Mouse (Mus musculus) spleen, adult 2 months (tissue): ENCODE results near the gene Lgr5. TPM values are rescaled to one million over a fixed set of nuclear protein-coding genes. Genes with fewer than 3 reads are reported as not detected.

Experiments
- DNase-seq, 2 experiments: peaks; one replicate each; pipeline versions ENCODE4 v3.0.0 to v3.0.0-alpha.2; 2012 to 2021; ENCODE audit warnings: low spot score in 2 of 2, low read depth in 1 of 2
- H3K27ac ChIP-seq: fragments of 200-500 bp; 2 replicates; pipeline ENCODE4 v1.5.1; 2012; ENCODE audit warnings: low read length, inconsistent platforms; ENCODE audit not compliant: insufficient read depth
- H3K27me3 ChIP-seq: fragments of 200-500 bp; 2 replicates; pipeline ENCODE4 v1.6.1; 2012; ENCODE audit warnings: mild to moderate bottlenecking, moderate library complexity, low read length, inconsistent platforms; ENCODE audit not compliant: control insufficient read depth, insufficient read depth
- H3K36me3 ChIP-seq: fragments of 200-500 bp; 2 replicates; pipeline ENCODE4 v1.6.1; 2012; ENCODE audit warnings: mild to moderate bottlenecking, low read length, inconsistent platforms; ENCODE audit not compliant: control insufficient read depth, insufficient read depth
- H3K4me1 ChIP-seq: fragments of 200-500 bp; 2 replicates; pipeline ENCODE4 v1.6.1; 2011; ENCODE audit warnings: inconsistent platforms; ENCODE audit not compliant: control insufficient read depth, insufficient read depth, insufficient read length
- H3K4me3 ChIP-seq: fragments of 200-500 bp; 2 replicates; pipeline ENCODE4 v1.5.1; 2011; ENCODE audit warnings: mild to moderate bottlenecking, inconsistent platforms; ENCODE audit not compliant: insufficient read depth, insufficient read length; ENCODE audit errors: extremely low read depth
- CTCF ChIP-seq: fragments of 200-500 bp; IDR thresholded peaks from 2 replicates; pipeline ENCODE4 v1.5.1; 2011; ENCODE audit warnings: mild to moderate bottlenecking, inconsistent platforms; ENCODE audit not compliant: insufficient read depth, insufficient read length, insufficient replicate concordance; ENCODE audit errors: extremely low read depth
- POLR2A ChIP-seq: fragments of 200-500 bp; IDR thresholded peaks from 2 replicates; pipeline ENCODE4 v1.6.1; 2011; ENCODE audit warnings: low read depth, low read length, inconsistent platforms
- WGBS: fragments of 180-500 bp; shearing (Covaris S2); methylation state at CpG from one replicate; pipeline ENCODE4 v1.1.7; 2018; 5-methylcytosine and 5-hydroxymethylcytosine counted together
- polyA plus RNA-seq: library from polyadenylated mRNA; depleted of rRNA; stranded (reverse); fragments of >200 nt; gene quantifications from 2 replicates; pipeline ENCODE4 v1.2.3, GENCODE M21; 2012

The Lgr5 gene
- polyA plus RNA-seq, 1 experiment, result 0.12 TPM

DNA sequence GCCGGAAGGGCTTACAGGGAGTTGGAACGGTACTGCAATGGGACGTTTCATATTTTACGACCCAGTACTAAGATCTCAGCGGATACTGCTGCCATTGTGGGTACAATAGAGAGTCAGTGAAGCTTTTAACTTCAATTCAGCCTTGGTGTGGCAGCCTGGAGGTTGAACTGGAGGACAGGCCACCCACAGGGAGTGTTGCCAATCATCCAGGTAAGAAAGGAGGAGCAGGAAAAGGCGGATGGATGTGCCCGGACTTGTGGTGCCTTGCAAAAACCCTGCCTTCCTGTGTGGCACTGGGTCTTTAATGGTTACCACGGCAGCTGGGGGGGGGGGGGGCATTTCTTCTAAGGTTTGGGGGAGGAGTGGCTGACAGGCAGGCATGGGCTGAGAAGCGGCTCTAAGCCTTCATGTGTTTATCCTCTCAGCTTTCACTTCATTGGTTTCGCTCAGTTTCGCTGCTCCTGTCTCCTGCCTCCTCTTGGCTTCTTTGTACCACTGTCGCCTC lies 30.8 kb downstream of the Lgr5 start:
- no peaks in the 10 kb centered on the region for H3K4me1 ChIP-seq
- no peaks in the 10 kb centered on the region for H3K36me3 ChIP-seq
- 70% methylated on average over 12 of the region's 12 CpGs for WGBS
- no peaks in the 10 kb centered on the region for H3K27me3 ChIP-seq
- no peak for DNase-seq
- H3K4me3 ChIP-seq, result no peak overlapping the region
- no peak overlapping the region for H3K27ac ChIP-seq
- no peak for TF ChIP-seq CTCF
- TF ChIP-seq POLR2A, result no peak

DNA sequence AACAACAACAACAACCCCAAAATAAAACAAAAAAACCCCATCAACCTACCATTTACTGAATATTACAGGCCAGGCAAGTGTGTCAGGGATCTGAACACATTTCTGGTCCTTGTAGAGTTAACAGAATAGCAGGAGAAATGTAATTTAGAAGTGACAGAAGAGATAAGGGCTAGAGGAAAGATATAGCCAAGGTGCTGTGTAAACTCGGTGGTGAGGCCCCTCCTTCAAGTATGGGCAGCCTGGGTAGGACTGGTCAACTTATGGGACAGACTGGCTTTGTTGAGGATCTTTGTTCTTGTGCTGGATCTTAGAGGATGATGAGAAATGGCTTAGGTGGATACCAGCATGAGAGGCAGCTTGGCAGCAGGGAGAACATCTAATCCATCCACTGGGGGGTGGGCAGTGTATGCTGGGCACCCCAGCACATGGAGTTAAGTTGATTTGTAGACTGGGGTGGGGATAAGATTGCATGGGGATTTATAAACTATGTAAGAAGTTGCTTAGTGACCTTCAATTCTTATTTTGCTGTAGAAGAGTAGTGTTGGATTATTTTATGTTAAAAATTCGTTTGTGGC lies 32.3 kb downstream of the Lgr5 start:
- no peaks in the 10 kb centered on the region for H3K27me3 ChIP-seq
- TF ChIP-seq POLR2A (no peak), CTCF (no peak)
- H3K4me1 ChIP-seq, result no peaks in the 10 kb centered on the region
- 58% methylated on average over 2 of the region's 2 CpGs for WGBS
- no peak overlapping the region for H3K4me3 ChIP-seq
- no peak overlapping the region for H3K27ac ChIP-seq
- DNase-seq, result no peak
- no peaks in the 10 kb centered on the region for H3K36me3 ChIP-seq

DNA sequence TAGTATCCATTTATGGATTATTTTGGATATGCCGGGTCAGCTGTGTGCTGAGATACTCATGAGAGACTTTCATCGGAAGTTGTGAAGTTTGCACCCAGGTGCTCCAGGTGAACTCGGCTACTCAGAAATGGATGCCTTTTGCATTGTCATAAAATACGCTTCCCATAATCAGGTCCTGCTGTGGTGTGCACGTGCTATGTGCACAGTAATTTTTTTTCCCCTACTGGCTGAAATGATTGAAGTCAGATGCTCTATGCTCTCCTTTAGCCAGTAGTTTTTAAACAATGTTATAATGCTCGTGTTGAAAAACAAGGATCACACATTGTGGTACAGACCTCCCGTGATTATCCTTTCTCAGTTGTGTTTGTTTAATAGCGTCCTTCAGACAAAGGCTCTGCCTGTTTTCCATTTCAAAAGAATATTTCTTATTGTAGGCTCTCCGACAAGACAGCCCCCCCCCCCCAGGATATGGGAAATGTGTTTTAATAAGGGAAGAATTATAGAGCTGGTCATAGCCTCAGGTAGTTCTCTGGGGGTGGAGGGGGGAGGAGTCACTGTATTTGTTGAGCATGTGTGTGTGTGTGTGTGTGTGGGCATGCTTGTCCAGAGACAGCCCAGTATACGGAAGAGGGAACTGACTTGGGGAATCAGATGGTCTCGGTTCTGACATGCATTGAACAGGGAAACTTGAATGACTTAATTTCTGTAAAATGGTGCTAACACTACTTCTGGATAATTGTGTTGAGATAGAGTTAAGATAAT lies 34.0 kb downstream of the Lgr5 start:
- H3K36me3 ChIP-seq, result no peaks in the 10 kb centered on the region
- H3K4me3 ChIP-seq, result no peak overlapping the region
- no peaks in the 10 kb centered on the region for H3K4me1 ChIP-seq
- 90% methylated on average over 11 of the region's 11 CpGs for WGBS
- no peaks in the 10 kb centered on the region for H3K27me3 ChIP-seq
- TF ChIP-seq CTCF (no peak), POLR2A (no peak)
- no peak for DNase-seq
- H3K27ac ChIP-seq, result no peak overlapping the region

DNA sequence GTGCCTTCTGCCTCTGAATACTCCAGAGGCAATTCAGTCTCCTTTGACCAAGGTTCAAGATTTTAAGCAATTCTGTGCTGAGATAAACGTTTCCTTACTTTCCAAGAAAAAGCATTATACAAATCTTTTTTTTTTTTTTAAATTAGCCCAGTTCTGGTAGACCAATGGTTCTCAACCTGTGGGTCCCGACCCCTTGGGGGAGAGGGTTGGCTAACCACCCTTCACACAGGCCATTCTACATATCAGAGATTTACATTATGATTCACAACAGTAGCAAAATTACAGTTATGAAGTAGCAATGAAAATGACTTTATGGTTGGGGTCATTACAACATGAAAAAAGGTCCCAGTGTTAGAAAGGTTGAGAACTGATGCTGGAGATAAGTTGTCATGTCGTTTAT lies 36.5 kb downstream of the Lgr5 start:
- TF ChIP-seq CTCF (no peak), POLR2A (no peak)
- no peaks in the 10 kb centered on the region for H3K36me3 ChIP-seq
- H3K4me3 ChIP-seq, result no peak overlapping the region
- no peaks in the 10 kb centered on the region for H3K27me3 ChIP-seq
- 75% methylated on average over 3 of the region's 3 CpGs for WGBS
- no peak overlapping the region for H3K27ac ChIP-seq
- no peaks in the 10 kb centered on the region for H3K4me1 ChIP-seq
- DNase-seq, result no peak

DNA sequence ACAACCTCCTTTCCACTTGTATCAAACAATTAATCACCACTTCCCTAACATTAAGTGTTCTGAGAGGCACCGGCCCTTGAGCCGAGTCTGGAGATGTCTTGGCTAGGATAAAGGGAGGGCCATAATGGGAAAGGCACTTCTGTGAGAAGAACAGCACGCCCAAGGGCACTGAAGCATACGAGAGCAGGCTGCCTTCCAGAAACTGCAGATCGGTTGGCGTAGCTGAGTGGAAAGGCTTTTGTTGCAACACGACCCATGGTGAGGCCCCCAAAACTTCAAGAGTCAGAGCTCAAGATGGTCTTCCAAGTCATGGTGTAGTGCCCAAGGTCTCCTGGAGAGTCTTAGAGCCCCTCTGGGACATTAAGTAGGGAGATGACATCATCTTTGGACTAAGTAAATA lies 37.3 kb downstream of the Lgr5 start:
- TF ChIP-seq POLR2A (no peak), CTCF (no peak)
- no peak overlapping the region for H3K4me3 ChIP-seq
- no peaks in the 10 kb centered on the region for H3K4me1 ChIP-seq
- no peaks in the 10 kb centered on the region for H3K36me3 ChIP-seq
- 85% methylated on average over 7 of the region's 7 CpGs for WGBS
- no peak for DNase-seq
- H3K27ac ChIP-seq, result no peak overlapping the region
- no peaks in the 10 kb centered on the region for H3K27me3 ChIP-seq

DNA sequence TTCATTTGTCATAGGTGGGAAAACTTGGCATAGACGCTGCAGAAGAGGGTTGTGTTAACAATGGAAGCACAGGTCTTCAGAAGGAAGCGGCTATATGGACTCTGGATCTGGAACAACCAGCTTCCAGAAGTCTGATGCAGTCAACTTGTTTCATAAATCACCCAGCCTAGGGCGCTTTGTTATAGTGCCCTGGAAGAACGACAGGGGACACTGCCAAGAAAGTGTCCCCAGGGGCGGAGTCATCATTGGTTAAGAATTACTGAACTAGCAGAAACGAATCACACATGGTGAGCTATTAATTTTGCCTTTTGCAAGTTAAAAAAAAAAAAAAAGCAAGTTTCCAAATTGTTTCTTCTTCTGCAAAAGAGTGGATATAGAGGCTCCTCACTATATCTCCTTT lies 44.7 kb downstream of the Lgr5 start:
- 87% methylated on average over 6 of the region's 6 CpGs for WGBS
- H3K4me3 ChIP-seq, result no peak overlapping the region
- no peaks in the 10 kb centered on the region for H3K27me3 ChIP-seq
- TF ChIP-seq POLR2A (no peak), CTCF (no peak)
- no peaks in the 10 kb centered on the region for H3K4me1 ChIP-seq
- no peak overlapping the region for H3K27ac ChIP-seq
- no peak for DNase-seq
- H3K36me3 ChIP-seq, result no peaks in the 10 kb centered on the region

DNA sequence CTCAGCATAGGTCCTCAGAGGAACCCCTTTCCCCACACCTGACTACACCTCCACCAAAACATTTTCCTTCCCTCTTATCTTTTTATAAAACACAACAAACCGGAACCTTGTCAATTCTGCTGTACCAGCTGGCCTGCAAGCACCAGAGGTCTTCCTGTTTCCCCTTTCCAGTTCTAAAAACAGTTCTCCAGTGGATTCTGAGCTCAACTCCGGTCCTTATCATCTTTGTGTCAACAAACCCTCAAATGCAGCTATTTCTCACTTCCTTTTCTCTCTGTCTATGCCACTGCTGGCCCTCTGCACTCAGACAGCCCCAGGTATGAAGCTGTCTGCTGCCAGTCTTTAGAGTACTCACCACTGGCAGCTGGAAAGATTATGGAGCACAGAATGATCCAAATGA lies 56.8 kb downstream of the Lgr5 start:
- DNase-seq, result no peak
- TF ChIP-seq CTCF (no peak), POLR2A (no peak)
- H3K27ac ChIP-seq, result no peak overlapping the region
- no peaks in the 10 kb centered on the region for H3K36me3 ChIP-seq
- 1% methylated on average over 2 of the region's 2 CpGs for WGBS
- H3K4me3 ChIP-seq, result no peak overlapping the region
- H3K27me3 ChIP-seq, result no peaks in the 10 kb centered on the region
- H3K4me1 ChIP-seq, result no peaks in the 10 kb centered on the region; the same call in 1 of the 2 replicates
